Mouse (Mus musculus): Measurements from ENCODE around the gene Alcam.

GRCm38 (mm10) chr16:52386781-52387300 lies 67.0 kb downstream of the Alcam start:
- TF ChIP-seq EP300 (IDR thresholded peaks at IDR 0.05; ENCODE audit: insufficient read depth, low read depth, low read length) (no peak), CTCF (IDR thresholded peaks at IDR 0.05) (no peak)
